Mouse (Mus musculus) right cerebral cortex, postnatal 25 days (tissue): Measurements from ENCODE around the gene S100a5.
A peak's percentile ranks its signal among the peaks of the same experiment; 100 is the strongest.

Experiments used
- DNase-seq: peaks from one replicate; pipeline ENCODE4 v3.0.0; 2022

Gene S100a5

DNA sequence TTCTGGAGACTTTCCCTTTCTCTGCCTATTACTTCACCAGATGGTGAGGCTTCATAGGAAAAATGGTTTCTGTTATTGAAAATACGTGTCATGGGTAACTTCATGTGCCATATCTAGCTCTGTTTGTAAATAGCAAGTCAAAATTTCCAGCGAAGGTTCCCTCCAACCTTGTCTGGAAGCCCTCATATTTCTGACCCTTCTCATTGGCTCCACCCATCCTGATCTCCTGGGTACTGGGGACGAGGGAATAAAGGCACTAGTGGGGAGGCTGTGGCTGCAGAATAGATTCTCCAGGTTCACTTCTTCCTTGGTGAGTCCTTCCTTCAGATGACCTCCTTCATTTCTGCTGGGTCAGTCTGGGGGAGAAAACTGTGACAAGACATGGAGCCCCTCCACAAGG, at the start of gene S100a5:
Gene S100a5, plus strand, starts transcription at position 301 of the 400 bp plus-strand sequence.
- no peak for DNase-seq

DNA sequence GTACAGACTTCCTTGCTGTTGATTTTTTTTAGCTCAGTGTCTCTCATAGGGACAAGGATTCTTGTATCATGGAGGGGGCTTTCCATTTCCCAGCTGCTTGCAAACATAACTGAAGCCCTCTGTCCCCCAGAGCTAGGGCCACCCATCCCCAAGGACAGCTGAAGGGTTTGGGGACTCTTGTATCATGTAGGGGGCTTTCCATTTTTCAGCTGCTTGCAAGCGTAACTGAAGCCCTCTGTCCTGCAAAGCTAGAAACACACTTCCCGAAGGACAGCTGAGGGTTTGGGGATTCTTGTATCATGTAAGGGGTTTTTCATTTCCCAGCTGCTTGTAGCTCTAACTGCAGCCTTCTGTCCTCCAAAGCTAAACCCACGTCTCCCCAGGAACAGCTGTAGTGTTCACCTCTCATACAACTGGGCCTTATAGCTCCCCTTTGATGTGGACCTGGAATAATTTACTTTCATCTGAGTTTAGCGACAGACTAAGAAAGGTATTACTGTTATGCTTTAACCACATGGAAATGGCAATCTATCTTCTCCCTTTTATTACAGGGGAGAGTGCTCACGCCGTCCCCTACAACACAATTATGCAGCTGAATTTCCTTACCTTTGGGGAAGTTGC, 48.2 kb upstream of the S100a5 start, which contains the start of gene S100a3:
Gene S100a3, plus strand, starts transcription at position 571 of the 621 bp plus-strand sequence.
- no peak for DNase-seq

DNA sequence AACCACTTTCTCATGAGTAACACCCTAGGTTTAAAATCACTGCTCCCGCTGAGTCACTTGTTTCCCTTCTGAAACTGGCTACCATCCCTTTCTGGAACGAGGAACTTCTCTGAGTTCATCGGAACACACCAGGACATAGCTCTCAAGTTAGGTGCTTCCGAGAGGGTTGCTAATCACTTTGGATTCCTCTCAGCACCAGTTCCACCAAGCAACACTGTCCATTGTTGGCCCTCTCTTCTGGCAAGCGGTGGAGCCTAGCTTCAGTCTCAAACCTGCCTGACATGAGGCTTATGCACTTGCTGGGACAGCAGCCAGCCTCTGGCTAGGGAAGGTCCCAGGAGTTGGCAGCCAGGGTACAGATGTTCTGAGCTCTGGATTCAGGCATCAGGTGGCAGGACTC, 33.6 kb upstream of the S100a5 start:
- DNase-seq, result no peak

DNA sequence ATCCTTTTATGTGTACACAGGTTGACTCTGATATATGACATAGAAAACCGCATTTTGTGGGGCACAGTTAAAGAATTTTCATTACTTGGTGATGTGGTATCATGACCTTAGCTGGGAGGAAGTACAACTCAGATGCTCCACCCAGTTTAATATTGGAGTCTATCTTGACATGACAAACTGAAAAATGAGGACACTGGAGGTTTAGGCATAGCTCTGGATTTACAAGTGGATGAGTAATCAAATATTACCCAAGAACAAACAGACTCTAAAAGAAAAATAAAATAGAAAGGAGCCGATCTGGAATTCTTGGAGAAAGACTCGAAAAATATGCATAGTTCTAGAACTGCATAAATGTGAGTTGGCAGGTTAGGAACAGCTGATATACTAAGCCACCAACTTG, 33.0 kb upstream of the S100a5 start:
- DNase-seq, result no peak

DNA sequence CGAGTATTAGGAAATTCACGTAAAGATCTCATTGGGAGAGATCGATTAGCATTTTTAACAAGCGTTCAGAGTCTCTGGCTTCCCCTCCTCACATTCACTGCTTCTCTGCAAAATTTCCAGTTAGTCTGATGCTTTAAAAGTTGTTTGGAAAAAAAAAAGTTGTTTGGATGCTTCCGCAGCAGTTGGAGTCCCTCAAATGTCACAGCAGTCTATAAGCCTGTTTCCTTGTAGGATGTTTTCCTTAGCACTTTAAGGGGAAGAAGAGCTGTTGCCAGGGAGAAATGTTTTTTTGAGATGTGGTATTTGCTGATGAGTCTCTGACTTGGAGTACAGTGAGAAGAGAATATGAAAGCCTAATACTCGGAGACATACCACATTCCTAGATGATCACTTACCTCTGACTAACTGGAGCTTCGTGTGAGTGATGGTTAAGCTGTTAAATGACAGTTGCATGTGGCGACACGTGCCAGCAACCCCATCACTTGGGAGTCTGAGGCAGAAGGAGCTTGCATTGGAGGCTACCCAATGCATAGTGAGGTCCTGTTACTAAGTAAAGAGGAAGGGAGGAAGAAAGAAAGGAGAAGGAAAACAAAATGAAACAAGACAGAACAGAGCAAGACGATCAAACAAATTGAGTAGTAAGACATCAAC, 31.8 kb upstream of the S100a5 start:
- DNase-seq, result no peak

DNA sequence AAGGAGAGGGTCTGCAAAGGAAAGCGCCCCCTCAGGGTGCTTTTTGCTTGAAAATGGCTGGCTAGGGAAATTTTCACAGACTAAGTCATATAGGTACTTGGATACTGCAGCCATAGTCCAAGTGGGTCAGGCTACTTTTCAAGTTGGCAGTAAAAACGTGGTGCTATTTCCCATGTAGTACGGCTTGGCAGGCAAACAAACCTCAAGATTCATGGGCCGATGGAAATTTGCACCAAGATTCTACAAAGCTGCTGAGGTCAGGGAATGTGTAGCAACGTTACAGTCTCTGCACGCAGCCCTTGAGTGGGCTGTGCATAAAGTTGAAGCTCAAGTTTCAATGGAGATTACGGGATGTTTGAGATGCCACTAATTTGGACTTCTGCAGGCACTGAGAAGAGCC, 28.9 kb upstream of the S100a5 start:
- DNase-seq, result no peak

DNA sequence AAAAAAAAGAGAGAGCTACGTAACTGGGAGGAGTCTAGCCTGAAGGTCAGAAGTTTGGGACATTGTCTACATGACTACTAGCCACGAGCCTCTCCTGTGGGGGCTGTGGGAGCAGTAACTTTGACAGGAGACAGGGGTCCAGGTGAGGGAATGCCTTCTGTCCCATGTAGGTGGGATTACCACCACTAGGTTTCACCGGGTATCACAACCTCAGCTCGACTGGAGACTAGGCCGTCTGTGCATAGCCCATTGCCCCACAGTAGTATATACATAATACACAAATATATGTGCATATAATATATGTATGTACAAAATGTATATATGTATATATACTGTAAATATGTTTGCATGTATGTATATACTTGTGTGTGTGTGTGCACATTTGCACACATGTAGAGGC, 27.2 kb upstream of the S100a5 start:
- no peak for DNase-seq

DNA sequence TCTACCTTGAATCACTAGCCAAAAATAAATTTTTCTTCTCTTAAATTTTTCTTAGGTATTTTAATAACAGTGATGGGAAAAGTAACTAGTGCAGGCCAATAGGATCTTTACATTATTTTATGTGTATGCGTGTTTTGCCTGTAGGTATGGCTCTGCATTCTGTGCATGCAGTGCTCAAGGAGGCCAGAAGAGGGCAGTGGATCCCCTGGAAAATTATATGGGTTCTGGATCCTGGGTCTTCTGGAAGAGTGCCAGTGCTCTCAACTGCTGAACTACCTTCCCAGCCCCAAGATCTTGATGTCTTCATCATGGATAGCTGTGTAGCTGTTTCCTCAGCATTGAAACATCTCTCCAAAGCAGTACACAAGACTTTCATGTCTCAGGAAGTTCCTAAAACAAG, 26.2 kb upstream of the S100a5 start:
- DNase-seq, result no peak

DNA sequence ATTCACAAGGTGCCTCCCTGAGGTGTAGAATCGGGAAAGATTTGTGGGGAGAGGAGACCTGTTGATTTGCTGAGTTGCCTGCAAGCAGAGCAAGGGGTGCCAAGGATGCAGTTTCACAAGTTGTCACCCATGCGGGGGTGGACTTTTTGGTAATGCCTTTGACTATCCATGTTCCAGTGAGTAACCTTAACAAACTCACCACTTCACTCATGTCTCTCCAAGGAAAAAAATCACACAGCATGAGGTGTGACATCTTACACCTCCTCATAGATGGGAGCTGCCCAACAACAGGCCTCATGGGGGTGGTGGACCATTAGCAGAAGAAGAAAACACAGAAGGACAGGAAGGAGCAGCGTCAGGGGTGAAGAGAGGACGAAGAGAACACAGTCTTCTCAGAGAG, 25.8 kb upstream of the S100a5 start:
- no peak for DNase-seq

DNA sequence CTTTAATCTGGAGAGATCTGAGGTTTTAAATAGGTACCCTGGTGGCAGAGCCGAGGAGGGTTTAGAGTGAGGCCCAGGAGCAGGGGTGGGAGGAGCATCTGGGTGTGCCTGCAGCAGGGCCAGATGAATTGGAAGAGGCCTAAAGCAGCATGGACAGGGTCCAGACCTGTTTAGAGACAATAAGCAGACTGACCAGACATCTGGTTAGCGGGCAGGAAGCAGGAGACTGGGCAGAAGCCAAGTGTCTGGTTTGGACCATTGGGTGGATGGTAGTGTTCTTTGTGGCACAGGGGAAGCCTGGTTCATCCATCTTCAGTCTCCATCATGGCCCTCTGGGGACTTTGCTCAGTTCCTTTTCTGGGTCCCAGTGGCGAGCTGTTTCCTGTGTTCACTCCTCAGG, 24.4 kb upstream of the S100a5 start:
- no peak for DNase-seq

DNA sequence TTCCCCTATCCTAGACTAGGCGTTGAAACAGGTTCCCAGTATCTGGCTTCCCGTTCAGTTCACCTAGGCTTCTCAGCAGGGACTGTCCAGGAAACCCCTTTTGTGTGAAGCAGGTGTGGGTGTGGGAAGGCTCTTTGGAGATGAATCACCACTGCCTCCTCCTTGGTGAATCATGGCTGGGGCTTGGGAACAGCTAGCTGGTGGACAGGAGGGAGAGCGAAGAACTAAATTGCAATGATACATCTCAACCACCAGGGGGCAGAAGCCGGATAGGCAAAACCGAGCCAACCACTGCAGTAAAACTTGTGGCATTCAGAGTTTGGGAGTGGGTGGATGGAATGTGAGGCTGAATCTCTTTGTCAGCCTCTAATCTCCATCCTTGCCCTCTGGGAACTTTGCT, 22.7 kb upstream of the S100a5 start:
- DNase-seq, result peak; percentile 75

DNA sequence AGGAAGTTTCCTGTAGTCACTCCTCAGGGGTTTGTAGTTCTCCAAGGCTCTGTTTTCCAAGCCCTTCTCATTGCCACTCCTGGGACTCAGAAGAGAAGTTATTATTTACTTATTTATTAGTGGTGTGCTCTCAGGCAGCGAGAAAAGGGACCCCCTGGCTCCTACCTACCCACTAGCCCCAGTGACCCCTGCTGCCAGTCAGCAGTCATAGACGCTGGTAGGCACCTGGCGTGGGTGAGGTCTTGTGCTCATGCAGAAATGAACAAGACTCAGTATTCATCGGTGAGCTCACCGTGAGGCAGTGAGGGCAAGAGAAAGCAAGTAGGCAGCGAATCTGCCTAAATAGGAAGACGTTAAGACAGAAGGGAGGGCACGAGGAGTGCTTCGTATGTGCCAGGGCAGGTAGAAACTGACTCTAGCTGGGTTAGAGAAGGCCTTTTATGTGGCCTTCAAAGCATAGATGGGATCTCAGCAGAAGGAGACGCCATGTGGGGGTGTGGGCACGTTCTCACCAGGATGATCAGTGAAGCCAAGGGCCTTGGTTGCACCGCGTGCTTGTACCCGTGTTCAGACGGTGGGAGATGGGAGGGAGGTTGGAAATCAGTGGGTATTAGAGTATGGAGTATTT, 22.2 kb upstream of the S100a5 start:
- DNase-seq, result no peak

DNA sequence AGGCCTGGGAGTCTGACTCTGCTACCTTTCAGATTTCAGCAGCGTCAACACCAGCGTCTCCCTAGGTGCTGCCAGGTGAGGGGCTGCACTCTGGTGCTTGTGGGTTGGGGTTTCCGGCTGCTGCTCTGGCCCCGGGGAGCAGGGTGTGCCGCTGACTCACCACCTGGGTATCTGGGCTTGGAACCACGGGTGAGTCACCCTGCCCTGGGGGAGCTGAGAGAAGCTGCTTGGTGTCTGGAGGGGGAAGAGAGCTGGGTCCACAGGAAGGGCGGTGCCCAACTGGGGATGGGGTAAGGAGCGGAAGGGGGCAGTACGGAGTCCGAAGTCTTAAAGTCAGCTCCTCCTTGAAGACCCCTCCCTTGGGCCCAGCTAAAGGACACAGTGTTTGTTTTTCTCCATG, 21.4 kb upstream of the S100a5 start:
- no peak for DNase-seq

DNA sequence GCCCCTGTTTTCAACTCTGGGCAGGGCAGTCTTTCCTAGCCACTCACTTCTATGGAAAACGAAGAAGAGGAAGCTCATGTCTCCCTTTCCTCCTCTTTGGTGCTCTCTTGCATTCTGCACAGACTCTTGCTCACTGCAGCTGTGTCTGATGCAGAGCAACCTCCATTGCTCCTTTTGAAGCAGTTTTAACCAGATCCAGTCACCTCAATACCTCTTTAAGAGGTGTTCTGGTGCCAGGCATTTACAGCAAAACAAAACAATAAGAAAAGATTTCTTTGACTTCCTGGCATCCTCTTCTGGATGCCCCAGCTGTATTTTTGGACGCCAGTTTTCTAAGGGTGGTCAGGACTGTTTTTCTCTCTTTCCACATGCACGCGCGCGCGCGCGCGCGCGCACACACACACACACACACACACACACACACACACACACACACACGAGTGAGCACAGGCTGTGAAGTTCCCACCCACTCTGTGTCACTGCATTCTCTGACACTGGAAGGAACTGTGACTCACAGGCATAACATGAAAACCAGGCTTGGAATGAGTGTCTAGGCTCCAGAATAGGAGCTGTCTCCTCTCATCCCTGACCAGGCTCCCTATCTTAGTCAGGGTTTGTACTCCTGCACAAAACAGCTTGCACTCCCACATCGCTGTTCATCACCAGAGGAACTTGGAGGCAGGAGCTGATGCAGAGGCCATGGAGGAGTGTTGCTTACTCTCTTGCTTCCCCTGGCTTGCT, 20.8 kb upstream of the S100a5 start:
- no peak for DNase-seq

DNA sequence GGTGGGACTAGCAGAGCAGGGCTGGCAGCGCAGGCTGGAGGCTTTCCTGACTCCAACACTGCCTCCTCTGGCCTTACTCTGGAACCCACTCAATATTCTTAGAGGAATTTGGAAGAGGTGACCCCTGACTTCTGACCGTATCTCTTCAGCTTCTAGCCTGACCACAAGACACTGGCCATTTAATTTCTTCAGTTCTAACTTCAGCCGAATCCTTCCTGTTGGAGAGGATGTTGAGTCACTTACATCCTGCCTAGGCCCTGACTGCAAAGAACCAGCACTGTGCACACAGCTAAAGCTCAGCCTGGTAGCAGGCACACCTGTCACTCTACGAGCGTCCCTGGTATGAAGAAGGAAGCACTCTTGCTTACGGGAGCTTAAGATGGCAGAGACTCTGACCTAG, 18.9 kb upstream of the S100a5 start:
- no peak for DNase-seq

DNA sequence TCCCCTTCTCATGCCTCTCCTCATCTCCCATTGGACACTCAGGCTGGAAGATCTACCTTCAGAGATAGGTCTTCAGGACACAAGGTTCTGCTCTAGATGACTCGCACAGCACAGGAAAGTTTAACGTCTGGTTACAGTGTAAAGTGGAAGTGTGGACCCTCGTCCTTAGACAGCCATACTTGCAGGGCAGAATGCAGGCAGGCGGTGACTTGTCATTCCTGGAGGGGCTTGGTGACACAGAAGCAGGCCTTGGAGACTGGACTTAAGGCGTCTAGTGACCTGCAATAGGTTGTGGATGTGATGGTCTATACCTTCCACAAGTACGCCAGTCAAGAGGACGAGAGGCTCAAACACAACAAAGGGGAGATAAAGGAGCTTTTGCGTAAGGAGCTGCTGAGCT, 18.4 kb upstream of the S100a5 start, which contains the start of gene S100a2:
Gene S100a2, plus strand, starts transcription at position 301 of the 400 bp plus-strand sequence.
- no peak for DNase-seq

DNA sequence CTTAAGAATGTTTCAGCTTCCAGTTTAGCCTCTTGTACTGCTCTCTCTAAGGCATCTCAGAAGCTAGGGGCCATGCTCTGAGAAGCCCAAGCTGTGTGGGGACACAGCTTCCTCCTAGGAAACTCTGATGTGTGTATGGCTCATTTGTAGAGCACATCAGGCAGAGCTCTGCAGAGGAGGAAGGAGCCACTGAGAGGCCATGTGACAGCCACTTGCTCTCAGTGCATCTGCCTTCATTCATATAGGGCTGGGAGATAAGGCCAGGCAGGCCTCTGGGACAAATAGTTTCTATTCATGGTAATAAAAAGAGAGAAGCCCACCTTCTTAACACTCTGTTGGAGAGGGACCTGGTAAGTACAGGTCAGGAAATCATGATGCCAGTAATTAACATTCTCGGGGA, 13.9 kb upstream of the S100a5 start:
- no peak for DNase-seq

DNA sequence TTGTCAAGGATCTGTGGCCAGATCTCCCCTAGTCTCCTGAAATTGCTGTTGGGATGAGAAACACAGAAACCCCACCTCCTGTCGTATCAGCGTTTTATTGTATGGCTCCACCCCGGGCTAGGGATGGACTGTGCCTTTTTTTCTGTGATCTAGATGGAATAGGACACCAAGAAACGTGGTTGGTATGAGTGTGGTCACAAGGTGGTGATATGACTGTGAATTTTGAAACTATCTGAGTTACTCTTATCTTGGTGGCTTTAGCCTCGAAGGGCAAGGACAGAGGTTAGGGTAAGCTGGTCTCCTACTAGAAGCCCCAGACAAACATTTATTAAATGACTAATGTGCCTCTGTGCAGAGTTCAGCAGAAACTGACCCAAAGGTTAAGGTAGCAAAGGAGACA, 12.8 kb upstream of the S100a5 start:
- DNase-seq, result no peak

DNA sequence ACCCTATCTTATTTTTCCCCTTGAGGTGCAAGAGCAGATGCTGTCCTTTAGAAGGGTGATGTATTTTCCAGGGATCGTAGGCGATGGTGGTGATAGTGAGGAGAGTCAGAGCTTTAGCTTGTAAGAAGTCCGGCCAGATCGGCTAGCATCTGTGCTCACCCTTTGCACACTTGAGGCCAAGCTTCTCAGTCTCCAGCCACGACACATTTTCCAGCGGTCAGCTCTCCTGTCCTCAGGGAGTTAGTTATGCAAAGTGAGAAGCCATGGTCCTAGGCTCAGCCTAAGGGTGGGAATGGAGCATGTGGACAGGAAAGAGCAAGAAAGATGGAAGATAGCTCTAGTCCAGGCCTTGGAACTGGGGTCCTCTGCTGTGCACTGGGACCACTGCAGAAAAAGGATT, 11.5 kb upstream of the S100a5 start:
- DNase-seq, result no peak

DNA sequence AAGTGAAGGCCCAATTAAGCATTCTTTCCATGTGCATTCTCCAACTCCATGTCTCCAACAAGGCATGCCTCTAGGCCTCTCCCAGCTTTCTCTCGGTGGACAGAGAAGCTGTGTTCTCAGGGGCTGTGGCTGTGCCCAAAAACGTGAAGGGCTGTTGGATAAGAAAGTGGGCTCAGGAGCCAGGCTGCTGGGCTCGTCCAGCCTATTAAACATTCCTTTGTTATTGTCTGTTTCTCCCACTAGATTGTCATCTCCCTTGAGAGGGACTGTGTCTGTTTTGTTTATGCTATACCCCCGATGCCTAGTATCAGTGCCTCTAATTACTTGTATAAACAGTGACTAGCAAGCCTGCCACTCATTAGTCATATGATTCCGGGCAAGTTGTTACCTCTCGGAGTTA, 10.6 kb upstream of the S100a5 start:
- no peak for DNase-seq

DNA sequence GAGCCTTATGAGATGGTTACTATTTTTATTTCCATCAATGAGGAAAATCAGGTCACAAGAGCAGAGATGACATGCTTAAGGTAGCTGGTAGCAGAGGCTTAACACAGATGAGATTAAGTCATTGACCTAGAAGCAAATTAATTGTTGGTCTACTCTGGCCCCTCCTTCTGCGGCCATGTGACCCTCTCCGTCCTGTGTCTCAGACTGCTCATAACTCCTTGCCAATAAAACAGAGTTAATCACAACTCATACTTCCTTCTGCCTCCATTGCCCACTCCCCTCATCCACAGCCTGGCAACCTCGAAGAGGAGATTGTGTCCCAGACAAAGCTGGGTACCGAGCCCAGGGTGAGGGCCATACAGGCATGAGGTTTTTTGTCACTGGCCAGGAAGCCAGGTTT, 10.1 kb upstream of the S100a5 start:
- no peak for DNase-seq

DNA sequence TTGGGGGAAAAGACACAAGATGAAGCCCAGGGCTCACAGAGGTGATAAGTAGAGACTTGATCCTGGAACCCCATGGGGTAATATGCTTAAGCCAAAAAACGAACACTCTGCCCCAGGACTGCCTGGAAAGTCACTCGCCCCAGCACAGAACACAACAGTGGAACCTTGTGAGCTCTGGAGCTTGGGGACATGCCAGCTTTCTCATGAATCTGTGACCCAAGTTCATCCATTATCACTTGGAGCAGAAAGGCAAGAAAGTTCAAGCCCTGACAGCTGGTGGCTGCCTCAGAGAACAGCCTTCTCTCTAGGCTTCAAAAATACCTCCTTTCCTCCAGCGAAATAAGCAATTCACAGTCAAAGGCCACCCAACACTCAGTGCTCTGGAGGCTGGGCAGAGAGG, 8.9 kb upstream of the S100a5 start:
- no peak for DNase-seq

DNA sequence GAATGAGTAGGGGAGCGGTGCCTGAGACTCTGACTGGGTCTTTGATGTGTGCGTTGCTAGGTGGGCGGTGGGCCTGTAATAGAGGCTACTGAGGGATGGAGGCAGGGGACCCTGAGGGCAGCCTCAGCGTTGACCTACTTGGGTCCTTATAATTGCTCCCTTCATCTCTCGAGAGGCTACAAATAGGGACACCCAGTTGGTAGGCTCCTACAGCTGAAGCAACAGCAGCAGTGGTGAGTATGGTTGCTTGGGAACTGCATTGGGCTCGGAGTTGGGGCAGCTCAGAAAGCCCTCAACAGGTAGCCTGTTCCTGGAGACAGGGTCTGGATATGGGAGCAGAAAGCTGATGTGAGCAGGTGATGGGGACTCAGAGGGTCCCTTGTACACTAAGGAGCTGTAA, 8.3 kb upstream of the S100a5 start:
- no peak for DNase-seq
